Mouse (Mus musculus) cortical plate, adult 2 months (tissue): ENCODE measurements around the gene Sspo.

Source experiments
- CTCF ChIP-seq: fragments of 200-500 bp; IDR thresholded peaks from 2 replicates; pipeline ENCODE4 v1.5.1; 2011; ENCODE audit warnings: mild to moderate bottlenecking, control low read depth, low read length; ENCODE audit not compliant: insufficient read depth; ENCODE audit errors: extremely low read depth
- POLR2A ChIP-seq: fragments of 200-500 bp; IDR thresholded peaks from 2 replicates; pipeline ENCODE4 v1.6.1; 2011; ENCODE audit warnings: mild to moderate bottlenecking, low read length, control low read depth; ENCODE audit not compliant: insufficient read depth; ENCODE audit errors: extremely low read depth

DNA sequence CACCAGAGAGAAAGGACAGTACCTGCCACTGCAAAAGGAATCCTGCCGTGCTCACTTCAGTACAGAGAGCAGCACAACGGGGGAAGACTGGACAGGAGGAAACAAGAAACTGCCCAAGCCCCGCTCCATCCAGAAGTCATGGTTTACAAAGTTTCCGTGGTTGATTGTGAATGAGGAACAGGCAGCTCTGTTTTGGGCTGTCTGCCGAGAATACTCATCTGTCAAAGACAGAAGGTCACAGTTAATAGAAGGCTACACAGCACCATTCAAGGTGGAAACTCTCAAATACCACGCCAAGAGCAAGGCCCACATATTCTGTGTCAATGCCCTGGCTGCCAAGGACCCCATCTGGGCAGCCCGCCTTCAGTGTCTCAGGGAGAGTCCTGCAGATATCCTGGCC lies 63.8 kb downstream of the Sspo start:
- TF ChIP-seq POLR2A (no peak), CTCF (no peak)
